23 mouse cellular contexts compared by ENCODE assay signal in genomic region chr13:33013271-33013670, GRCm38 (mm10). TPM values are rescaled to one million over a fixed set of nuclear protein-coding genes. Genes with fewer than 3 reads are reported as not detected.
"Had no signal": no experiment of that assay in that cellular context is flagged by ENCODE, and none has a peak within 500 bp of the region (broad histone marks: within the 10 kb centered on the region; RNA-seq: fewer than 3 reads in every experiment).

No protein-coding gene starts in this region.

- H3K9ac ChIP-seq: lung, embryonic 14.5 days; midbrain, embryonic 12.5 days; neural tube, embryonic 13.5 days; neural tube, embryonic 15.5 days had no signal

- H3K4me2 ChIP-seq: lung, embryonic 14.5 days; midbrain, embryonic 12.5 days; neural tube, embryonic 13.5 days; neural tube, embryonic 15.5 days had no signal

- H3K36me3 ChIP-seq: midbrain, embryonic 10.5 days; midbrain, embryonic 12.5 days; neural tube, embryonic 13.5 days; neural tube, embryonic 15.5 days had no signal

- H3K4me3 ChIP-seq: midbrain, embryonic 10.5 days; midbrain, embryonic 12.5 days; myocyte; neural tube, embryonic 13.5 days; neural tube, embryonic 15.5 days had no signal

- DNase-seq: lung, adult 18-20 months; lung, embryonic 14.5 days; lung, postnatal 14 days; lung, postnatal 4 days; midbrain, embryonic 14.5 days; retina, postnatal 1 day; right cerebral cortex, adult 18-20 months; right cerebral cortex, postnatal 25 days; right cerebral cortex, postnatal 4 days; spleen, adult 18-20 months; thymus, adult 18-20 months; thymus, postnatal 14 days; thymus, postnatal 36 days had no signal

- H3K4me1 ChIP-seq: midbrain, embryonic 10.5 days; midbrain, embryonic 12.5 days; neural tube, embryonic 13.5 days; neural tube, embryonic 15.5 days had no signal

- H3K27ac ChIP-seq: midbrain, embryonic 10.5 days; midbrain, embryonic 12.5 days; neural tube, embryonic 13.5 days; neural tube, embryonic 15.5 days had no signal

- ATAC-seq: midbrain, embryonic 16.5 days had no signal

- H3K27me3 ChIP-seq: midbrain, embryonic 12.5 days; neural tube, embryonic 13.5 days; neural tube, embryonic 15.5 days had no signal

- H3K9me3 ChIP-seq: midbrain, embryonic 10.5 days; midbrain, embryonic 12.5 days; neural tube, embryonic 13.5 days; neural tube, embryonic 15.5 days had no signal

RNA-seq across cellular contexts. Expression of gene Serpinb9b, which starts 13.9 kb away (rescaled TPM):
- total RNA-seq: megakaryocyte-erythroid progenitor cell, adult 5-6 weeks had no signal
- polyA plus RNA-seq: midbrain, embryonic 10.5 days; small intestine, adult 2 months; stomach, embryonic 14.5 days; stomach, embryonic 16.5 days had no signal
